Mouse (Mus musculus) liver, postnatal 0 days (tissue): ENCODE measurements around the gene Zbtb48. TPM values are rescaled to one million over a fixed set of nuclear protein-coding genes. Genes with fewer than 3 reads are reported as not detected.

Source experiments
- ATAC-seq: fragments of 200-750 bp; cut with Nextera tagmentation; 2 replicates; pipeline ENCODE4 v1.8.0; 2017; ENCODE audit warnings: mild to moderate bottlenecking, moderate library complexity
- DNase-seq: peaks from one replicate; pipeline ENCODE4 v3.0.0-alpha.2; 2016
- H3K27ac ChIP-seq: fragments of 300-500 bp; sonication (generic); 2 replicates; pipeline ENCODE4 v1.5.1; 2014; ENCODE audit warnings: antibody characterized with exemption, moderate library complexity, mild to moderate bottlenecking, low read depth
- H3K27me3 ChIP-seq: fragments of 300-500 bp; sonication (generic); 2 replicates; pipeline ENCODE4 v1.6.1; 2014; ENCODE audit warnings: low read length, control low read depth, mixed read lengths; ENCODE audit not compliant: insufficient read depth
- H3K36me3 ChIP-seq: fragments of 300-500 bp; sonication (generic); replicated peaks from 2 replicates; pipeline ENCODE4 v1.6.1; 2014; ENCODE audit warnings: mild to moderate bottlenecking, control low read depth, low read length, moderate library complexity, mixed read lengths; ENCODE audit not compliant: insufficient read depth
- H3K4me1 ChIP-seq: fragments of 300-500 bp; sonication (generic); 2 replicates; pipeline ENCODE4 v1.6.1; 2014; ENCODE audit warnings: antibody characterized with exemption, mild to moderate bottlenecking, control low read depth; ENCODE audit not compliant: insufficient read depth
- H3K4me2 ChIP-seq: fragments of 300-500 bp; sonication (generic); 2 replicates; pipeline ENCODE4 v1.6.1; 2014; ENCODE audit warnings: low read depth, mild to moderate bottlenecking, low read length, moderate library complexity, mixed read lengths
- H3K4me3 ChIP-seq: fragments of 300-500 bp; sonication (generic); 2 replicates; pipeline ENCODE4 v1.5.1; 2014; ENCODE audit warnings: low read depth, low read length
- H3K9ac ChIP-seq: fragments of 300-500 bp; sonication (generic); replicated peaks from 2 replicates; pipeline ENCODE4 v1.6.1; 2014; ENCODE audit warnings: mild to moderate bottlenecking, moderate library complexity
- H3K9me3 ChIP-seq: fragments of 300-500 bp; sonication (generic); 2 replicates; pipeline ENCODE4 v1.6.1; 2016; ENCODE audit warnings: mild to moderate bottlenecking, control low read depth, low read length, mixed read lengths
- CTCF ChIP-seq: sonication (generic); IDR thresholded peaks from 2 replicates; pipeline ENCODE4 v1.5.1; 2016; ENCODE audit warnings: antibody characterized with exemption, low read depth
- EP300 ChIP-seq: IDR thresholded peaks from 2 replicates; pipeline ENCODE4 v1.6.1; 2016; ENCODE audit warnings: antibody characterized with exemption, low read depth, mild to moderate bottlenecking
- WGBS: fragments of 180-500 bp; shearing (Covaris S2); extraction: QIAGEN DNeasy Blood & Tissue Kit; methylation state at CpG from one replicate; pipeline ENCODE4 v1.1.7; 2014; ENCODE audit not compliant: insufficient replicate concordance; 5-methylcytosine and 5-hydroxymethylcytosine counted together
- polyA plus RNA-seq: library from polyadenylated mRNA; unstranded; fragments of >200 nt; fragmentation: Nextera tagmentation; extraction: Ambion mirVana; gene quantifications from 2 replicates; pipeline ENCODE4 v1.2.1, GENCODE M21; 2015

Zbtb48 gene
- polyA plus RNA-seq, 1 experiment from 2014 or later, result 7.4 TPM

DNA sequence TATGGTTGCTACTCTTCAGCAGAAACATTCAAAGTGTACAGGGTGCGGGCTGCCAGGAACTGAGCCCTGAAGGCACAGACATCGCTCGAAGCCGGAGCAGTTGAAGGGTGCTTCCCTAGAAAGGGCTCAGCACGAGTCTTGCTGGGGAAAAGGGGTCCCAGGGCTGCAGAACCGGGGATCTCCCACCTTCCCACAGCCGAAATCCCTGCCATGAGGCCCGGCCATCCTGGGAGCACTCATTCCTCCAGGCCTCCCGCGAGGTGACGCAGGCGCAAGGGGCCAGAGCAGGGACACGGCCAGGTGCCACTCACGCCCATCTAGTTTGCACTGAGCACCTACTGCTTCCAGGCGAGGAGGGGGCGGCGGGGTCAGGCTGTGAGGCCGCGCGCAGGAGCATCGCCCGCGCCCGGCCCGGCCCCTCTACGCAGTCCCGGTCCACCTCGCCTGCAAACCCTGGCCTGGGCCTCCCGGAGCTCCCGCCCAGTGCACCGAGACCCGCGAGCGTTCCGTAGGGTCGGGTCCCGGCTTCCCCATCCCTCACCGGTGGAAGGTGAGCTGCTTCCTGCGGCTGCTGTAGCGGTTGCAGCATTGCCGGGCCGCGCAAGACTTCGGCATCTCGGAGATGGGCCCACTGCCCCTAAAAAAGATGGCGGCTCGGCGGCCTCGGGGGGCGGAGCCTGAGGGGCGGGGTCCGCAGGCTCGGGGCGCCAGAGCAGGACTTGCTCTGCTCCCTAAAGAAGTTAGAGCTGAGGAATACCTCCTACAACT is 38.9 kb downstream of the Zbtb48 start, which contains the start of gene Thap3:
TSS of gene Thap3 (minus strand) at position 656 of the 768 bp plus-strand sequence.
- Histone ChIP-seq H3K27ac (peak within 1 kb of the TSS; percentile 66; the same call in 1 of the 2 replicates), H3K36me3 (peaks cover 14% of the 10 kb centered on the region), H3K9ac (peak within 1 kb of the TSS; percentile 78), H3K4me2 (peak within 1 kb of the TSS; percentile 95), H3K27me3 (no peaks in the 10 kb centered on the region), H3K4me1 (peaks cover 14% of the 10 kb centered on the region), H3K9me3 (no peaks in the 10 kb centered on the region), H3K4me3 (peak within 1 kb of the TSS; percentile 64)
- WGBS, result 1% methylated on average over 54 of the region's 54 CpGs
- DNase-seq (peak; percentile 80), ATAC-seq (peak; percentile 77)
- TF ChIP-seq CTCF, result no peak
- no peak for TF ChIP-seq EP300

DNA sequence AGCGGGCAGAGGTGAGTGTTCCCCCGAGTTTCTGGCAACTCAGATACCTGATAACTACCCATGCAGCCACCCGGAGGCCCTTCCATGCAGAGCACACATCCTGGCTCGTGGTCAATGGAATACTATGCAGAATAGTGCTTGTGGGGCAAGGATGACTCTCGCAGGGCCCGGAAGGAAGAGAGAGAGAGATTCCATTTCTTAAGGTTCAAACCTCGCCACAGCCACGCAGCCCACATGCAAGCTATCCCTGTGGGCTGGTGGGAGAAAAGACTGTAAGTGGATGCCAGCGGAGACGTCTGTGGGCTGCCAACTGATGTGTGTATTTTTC is 39.5 kb downstream of the Zbtb48 start:
- TF ChIP-seq CTCF (no peak), EP300 (no peak)
- Histone ChIP-seq H3K27me3 (no peaks in the 10 kb centered on the region), H3K9ac (peak overlapping the region; percentile 78), H3K4me1 (peaks cover 14% of the 10 kb centered on the region), H3K36me3 (peaks cover 14% of the 10 kb centered on the region), H3K4me2 (peak overlapping the region; percentile 95), H3K27ac (peak overlapping the region; percentile 66; the same call in 1 of the 2 replicates), H3K4me3 (peak overlapping the region; percentile 64), H3K9me3 (no peaks in the 10 kb centered on the region)
- 25% methylated on average over 10 of the region's 10 CpGs for WGBS
- DNase-seq (no peak), ATAC-seq (no peak)

DNA sequence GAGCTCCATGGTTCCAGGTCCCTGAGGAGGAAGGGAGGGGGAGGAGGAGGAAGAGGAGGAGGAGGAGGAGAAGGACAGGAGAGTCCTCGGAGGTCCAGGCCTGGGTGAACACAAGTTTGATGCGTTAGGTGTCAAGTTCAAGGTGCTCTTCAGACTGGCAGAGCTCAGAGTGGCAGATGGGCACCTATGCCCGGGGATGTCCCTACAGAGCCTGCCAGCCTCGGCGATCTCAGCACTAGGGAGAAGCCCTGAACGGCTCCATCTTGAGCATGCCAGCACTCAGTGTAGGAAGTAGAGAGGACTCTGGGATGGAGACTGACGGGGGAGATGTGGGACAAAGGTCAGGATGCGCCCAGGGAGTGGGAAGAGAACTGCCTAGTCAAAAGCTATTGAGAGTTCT is 40.8 kb downstream of the Zbtb48 start:
- no peak for ATAC-seq
- Histone ChIP-seq H3K9ac (no peak overlapping the region), H3K27me3 (no peaks in the 10 kb centered on the region), H3K9me3 (no peaks in the 10 kb centered on the region), H3K4me2 (no peak overlapping the region), H3K27ac (no peak overlapping the region), H3K4me3 (no peak overlapping the region), H3K36me3 (peaks cover 9% of the 10 kb centered on the region), H3K4me1 (peaks cover 14% of the 10 kb centered on the region)
- WGBS, result 67% methylated on average over 8 of the region's 8 CpGs
- no peak for DNase-seq
- TF ChIP-seq CTCF, result no peak
- no peak for TF ChIP-seq EP300

DNA sequence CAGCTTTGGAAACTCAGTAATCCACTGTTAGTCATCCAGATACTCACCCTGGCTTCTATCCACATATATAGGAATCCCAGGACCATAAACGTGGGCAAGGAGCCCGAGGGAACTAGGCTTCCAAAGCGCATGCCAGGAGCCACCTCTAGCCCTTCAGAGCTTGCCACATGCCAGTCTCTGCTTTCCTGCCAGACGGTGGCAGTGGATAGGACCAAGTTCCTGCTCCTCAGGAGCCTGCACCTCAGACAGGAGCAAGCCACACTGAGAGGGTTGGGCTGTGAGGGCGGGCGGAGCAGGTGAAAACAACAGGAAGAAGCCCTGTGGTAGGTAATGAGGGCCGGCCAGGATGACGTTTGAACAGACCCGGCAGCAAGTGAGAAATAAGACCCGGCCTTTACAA is 41.6 kb downstream of the Zbtb48 start:
- Histone ChIP-seq H3K4me1 (peaks cover 14% of the 10 kb centered on the region), H3K4me3 (no peak overlapping the region), H3K9me3 (no peaks in the 10 kb centered on the region), H3K27me3 (no peaks in the 10 kb centered on the region), H3K4me2 (no peak overlapping the region), H3K36me3 (peaks cover 4% of the 10 kb centered on the region), H3K9ac (no peak overlapping the region), H3K27ac (no peak overlapping the region)
- ATAC-seq (no peak), DNase-seq (no peak)
- no peak for TF ChIP-seq EP300
- no peak for TF ChIP-seq CTCF
- WGBS, result 56% methylated on average over 10 of the region's 10 CpGs

DNA sequence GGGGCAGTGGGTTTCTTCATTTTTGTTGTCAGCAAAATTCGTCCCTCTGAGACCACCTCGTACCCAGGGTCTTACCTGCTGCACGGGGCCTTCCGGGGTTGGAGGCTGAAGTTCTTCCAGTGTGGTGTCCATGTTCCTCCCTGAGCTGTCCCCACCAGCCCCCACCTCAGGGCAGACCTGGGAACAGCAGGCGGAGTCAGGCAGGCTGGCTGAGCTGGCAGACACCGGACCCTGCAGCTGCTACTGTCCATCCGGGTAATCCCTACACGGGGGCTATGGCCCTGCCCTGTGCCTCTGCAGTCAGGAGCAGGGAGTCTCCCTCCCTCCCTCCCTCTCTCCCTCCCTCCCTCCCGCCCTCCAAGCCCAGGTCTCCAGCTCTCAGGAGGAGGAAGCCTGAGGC is 43.9 kb downstream of the Zbtb48 start:
- no peak for ATAC-seq
- Histone ChIP-seq H3K9me3 (no peaks in the 10 kb centered on the region), H3K4me2 (no peak overlapping the region), H3K27me3 (no peaks in the 10 kb centered on the region), H3K27ac (no peak overlapping the region), H3K4me3 (no peak overlapping the region), H3K36me3 (peaks cover 20% of the 10 kb centered on the region), H3K4me1 (peaks cover 10% of the 10 kb centered on the region), H3K9ac (no peak overlapping the region)
- WGBS, result 49% methylated on average over 8 of the region's 9 CpGs
- TF ChIP-seq EP300 (no peak), CTCF (no peak)
- no peak for DNase-seq

DNA sequence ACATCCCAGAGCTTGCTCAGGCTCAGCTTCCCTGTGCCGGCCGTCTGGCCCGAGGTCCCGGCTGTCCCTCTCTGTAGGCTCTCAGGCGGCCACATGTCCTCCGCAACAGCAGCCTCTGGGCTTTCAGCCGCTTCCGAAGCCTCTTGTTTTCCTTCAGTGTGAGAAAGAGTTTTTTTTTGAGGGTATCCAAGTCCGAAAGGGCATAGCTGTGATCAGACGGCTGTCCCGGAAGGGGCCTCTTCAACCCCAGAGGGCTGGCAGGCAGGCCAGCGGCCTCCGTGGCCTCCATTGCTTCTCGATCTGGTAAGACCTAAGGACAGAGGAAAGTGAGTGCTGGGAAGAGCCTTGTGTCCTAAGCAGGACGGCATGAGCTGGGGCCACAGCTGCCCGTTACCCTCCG is 44.4 kb downstream of the Zbtb48 start:
- Histone ChIP-seq H3K9ac (no peak overlapping the region), H3K4me1 (peaks cover 5% of the 10 kb centered on the region), H3K27ac (no peak overlapping the region), H3K27me3 (no peaks in the 10 kb centered on the region), H3K36me3 (peaks cover 20% of the 10 kb centered on the region), H3K4me2 (no peak overlapping the region), H3K4me3 (no peak overlapping the region), H3K9me3 (no peaks in the 10 kb centered on the region)
- ATAC-seq, result no peak
- WGBS, result 65% methylated on average over 17 of the region's 17 CpGs
- TF ChIP-seq CTCF (no peak), EP300 (no peak)
- DNase-seq, result no peak
